Mouse (Mus musculus) CH12.LX (cell line): ENCODE measurements around the gene Helb. TPM values are rescaled to one million over a fixed set of nuclear protein-coding genes. Genes with fewer than 3 reads are reported as not detected.

Source experiments
- DNase-seq: peaks from one replicate; pipeline ENCODE4 v3.0.0-alpha.2; 2013; ENCODE audit errors: extremely low read depth
- H3K27ac ChIP-seq: 2 replicates; pipeline ENCODE4 v1.5.1; 2012; ENCODE audit warnings: low read depth, mild to moderate bottlenecking, control low read depth, moderate library complexity; ENCODE audit not compliant: insufficient read depth
- H3K27me3 ChIP-seq: replicated peaks from 2 replicates; pipeline ENCODE3; 2012; ENCODE audit warnings: inconsistent platforms
- H3K36me3 ChIP-seq, 2 experiments: replicated peaks in 1 of 2; 2 replicates each; pipeline versions ENCODE3 to v1.6.1; 2012; ENCODE audit warnings: inconsistent platforms in 1 of 2, low read length in 1 of 2, mild to moderate bottlenecking in 1 of 2, mixed read lengths in 1 of 2, moderate library complexity in 1 of 2; ENCODE audit not compliant: control insufficient read depth in 1 of 2, insufficient read depth in 1 of 2
- H3K4me1 ChIP-seq, 2 experiments: 2 replicates each; pipeline ENCODE4 v1.6.1; 2012; ENCODE audit warnings: inconsistent platforms in 1 of 2, moderate library complexity in 1 of 2; ENCODE audit not compliant: insufficient read depth in 2 of 2, control insufficient read depth in 1 of 2
- H3K4me2 ChIP-seq: 2 replicates; pipeline ENCODE4 v1.6.1; 2012; ENCODE audit warnings: low read depth, mild to moderate bottlenecking, control low read depth; ENCODE audit not compliant: poor library complexity, insufficient read depth, severe bottlenecking
- H3K4me3 ChIP-seq, 3 experiments: fragments of 150-350 bp in 1 of 3; sonication (generic) in 1 of 3; replicated peaks in 1 of 3; 2 replicates each; pipeline versions ENCODE3 to v1.5.1; 2011 to 2012; ENCODE audit warnings: low read depth in 2 of 3, low read length in 2 of 3, mild to moderate bottlenecking in 2 of 3, moderate library complexity in 2 of 3, control low read depth in 1 of 3, improper control_type of control experiment in 1 of 3, inconsistent platforms in 1 of 3, mixed read lengths in 1 of 3; ENCODE audit not compliant: poor library complexity in 1 of 3
- H3K79me2 ChIP-seq: replicated peaks from 2 replicates; pipeline ENCODE4 v1.6.1; 2012; ENCODE audit warnings: mild to moderate bottlenecking, moderate library complexity; ENCODE audit not compliant: control insufficient read depth, poor library complexity, insufficient read depth, severe bottlenecking; ENCODE audit errors: extremely low read depth
- H3K9ac ChIP-seq: 2 replicates; pipeline ENCODE4 v1.6.1; 2012; ENCODE audit warnings: low read depth, mild to moderate bottlenecking, control low read depth, moderate library complexity; ENCODE audit not compliant: insufficient read depth
- H3K9me3 ChIP-seq: replicated peaks from 2 replicates; pipeline ENCODE3; 2012; ENCODE audit warnings: low read length, inconsistent platforms, mixed read lengths
- BHLHE40 ChIP-seq: IDR thresholded peaks from 2 replicates; pipeline ENCODE4 v1.6.1; 2011; ENCODE audit warnings: mild to moderate bottlenecking, low read depth, low read length, improper control_type of control experiment
- CHD1 ChIP-seq: IDR thresholded peaks from 2 replicates; pipeline ENCODE4 v1.6.1; 2012; ENCODE audit warnings: low read depth, low read length, improper control_type of control experiment, inconsistent platforms
- CHD2 ChIP-seq: IDR thresholded peaks from 2 replicates; pipeline ENCODE4 v1.6.1; 2011; ENCODE audit warnings: low read length, improper control_type of control experiment
- CTCF ChIP-seq, 2 experiments: IDR thresholded peaks in 1 of 2; conservative IDR thresholded peaks in 1 of 2; 2 replicates each; pipeline ENCODE4 v1.5.1; 2011 to 2012; ENCODE audit warnings: low read depth in 2 of 2, low read length in 2 of 2, improper control_type of control experiment in 1 of 2, inconsistent platforms in 1 of 2, mild to moderate bottlenecking in 1 of 2, moderate library complexity in 1 of 2
- E2F4 ChIP-seq: IDR thresholded peaks from 2 replicates; pipeline ENCODE4 v1.6.1; 2011; ENCODE audit warnings: low read depth, low read length, improper control_type of control experiment; ENCODE audit not compliant: insufficient replicate concordance
- ELF1 ChIP-seq: IDR thresholded peaks from 2 replicates; pipeline ENCODE4 v1.6.1; 2014; ENCODE audit warnings: low read depth, mild to moderate bottlenecking, inconsistent platforms, low read length, improper control_type of control experiment
- EP300 ChIP-seq: IDR thresholded peaks from 2 replicates; pipeline ENCODE4 v1.6.1; 2011; ENCODE audit warnings: low read length, improper control_type of control experiment
- ETS1 ChIP-seq: conservative IDR thresholded peaks from 2 replicates; pipeline ENCODE4 v1.6.1; 2012; ENCODE audit warnings: low read depth, mild to moderate bottlenecking, inconsistent platforms, low read length, improper control_type of control experiment, moderate library complexity
- GABPA ChIP-seq: IDR thresholded peaks from 2 replicates; pipeline ENCODE4 v1.6.1; 2012; ENCODE audit warnings: low read depth, low read length, improper control_type of control experiment, inconsistent platforms; ENCODE audit not compliant: insufficient replicate concordance
- IRF4 ChIP-seq: IDR thresholded peaks from 2 replicates; pipeline ENCODE4 v1.6.1; 2014; ENCODE audit warnings: low read depth, mild to moderate bottlenecking, inconsistent platforms, low read length, improper control_type of control experiment
- JUN ChIP-seq: IDR thresholded peaks from 2 replicates; pipeline ENCODE4 v1.6.1; 2011; ENCODE audit warnings: low read depth, mild to moderate bottlenecking, low read length, improper control_type of control experiment, moderate library complexity; ENCODE audit not compliant: insufficient read depth
- JUND ChIP-seq: conservative IDR thresholded peaks from 2 replicates; pipeline ENCODE4 v1.6.1; 2011; ENCODE audit warnings: low read depth, low read length, improper control_type of control experiment
- KAT2A ChIP-seq: IDR thresholded peaks from 2 replicates; pipeline ENCODE4 v1.6.1; 2012; ENCODE audit warnings: low read length, improper control_type of control experiment, inconsistent platforms; ENCODE audit not compliant: insufficient replicate concordance
- MAZ ChIP-seq: IDR thresholded peaks from 2 replicates; pipeline ENCODE4 v1.6.1; 2012; ENCODE audit warnings: low read depth, mild to moderate bottlenecking, inconsistent platforms, low read length, improper control_type of control experiment, moderate library complexity
- MYC ChIP-seq: IDR thresholded peaks from 2 replicates; pipeline ENCODE4 v1.6.1; 2011; ENCODE audit warnings: low read depth, mild to moderate bottlenecking, improper control_type of control experiment, low read length
- NELFE ChIP-seq: IDR thresholded peaks from 2 replicates; pipeline ENCODE4 v1.6.1; 2011; ENCODE audit warnings: low read depth, low read length, improper control_type of control experiment
- NRF1 ChIP-seq: IDR thresholded peaks from 2 replicates; pipeline ENCODE4 v1.6.1; 2014; ENCODE audit warnings: low read depth, mild to moderate bottlenecking, inconsistent platforms, low read length, improper control_type of control experiment, moderate library complexity
- PAX5 ChIP-seq: IDR thresholded peaks from 2 replicates; pipeline ENCODE4 v1.6.1; 2012; ENCODE audit warnings: low read length, inconsistent platforms, mixed read lengths
- POLR2A ChIP-seq: IDR thresholded peaks from 2 replicates; pipeline ENCODE4 v1.6.1; 2011; ENCODE audit warnings: low read depth, mild to moderate bottlenecking, improper control_type of control experiment, low read length
- POLR2AphosphoS2 ChIP-seq: IDR thresholded peaks from 2 replicates; pipeline ENCODE4 v1.6.1; 2011; ENCODE audit warnings: low read depth, low read length, improper control_type of control experiment
- RAD21 ChIP-seq: IDR thresholded peaks from 2 replicates; pipeline ENCODE4 v1.6.1; 2011; ENCODE audit warnings: low read depth, mild to moderate bottlenecking, low read length, improper control_type of control experiment, moderate library complexity
- RCOR1 ChIP-seq: conservative IDR thresholded peaks from 2 replicates; pipeline ENCODE4 v1.6.1; 2012; ENCODE audit warnings: low read depth, mild to moderate bottlenecking, inconsistent platforms, low read length, improper control_type of control experiment
- TBP ChIP-seq: conservative IDR thresholded peaks from 2 replicates; pipeline ENCODE4 v1.6.1; 2011; ENCODE audit warnings: low read depth, low read length, improper control_type of control experiment
- TCF12 ChIP-seq: IDR thresholded peaks from 2 replicates; pipeline ENCODE4 v1.6.1; 2014; ENCODE audit warnings: low read depth, mild to moderate bottlenecking, inconsistent platforms, low read length, improper control_type of control experiment
- UBTF ChIP-seq: IDR thresholded peaks from 2 replicates; pipeline ENCODE4 v1.6.1; 2012; ENCODE audit warnings: low read depth, mild to moderate bottlenecking, inconsistent platforms, low read length, improper control_type of control experiment, moderate library complexity
- USF1 ChIP-seq: IDR thresholded peaks from 2 replicates; pipeline ENCODE4 v1.6.1; 2014; ENCODE audit warnings: low read depth, mild to moderate bottlenecking, inconsistent platforms, low read length, improper control_type of control experiment
- ZC3H11A ChIP-seq: IDR thresholded peaks from 2 replicates; pipeline ENCODE4 v1.6.1; 2012; ENCODE audit warnings: low read depth, mild to moderate bottlenecking, inconsistent platforms, low read length, improper control_type of control experiment
- ZNF384 ChIP-seq: IDR thresholded peaks from 2 replicates; pipeline ENCODE4 v1.6.1; 2012; ENCODE audit warnings: low read depth, low read length, improper control_type of control experiment, inconsistent platforms
- dilution Hi-C: fragments of 300-500 bp; cut with MboI; formaldehyde crosslinking; loops from 2 replicates; pipeline ENCODE4 v1.14.3; 2020; ENCODE audit warnings: low sequenced_read_pairs; ENCODE audit not compliant: extremely low pct_unique_long_range_greater_than_20kb, extremely low pct_ligation_motif_present
- in situ Hi-C: fragments of 300-500 bp; cut with MboI; formaldehyde crosslinking; loops from 3 replicates; pipeline ENCODE4 v1.14.3; 2019; ENCODE audit warnings: low sequenced_read_pairs, low pct_ligation_motif_present, low pct_unique_long_range_greater_than_20kb, mixed read lengths
- polyA plus RNA-seq: library from polyadenylated mRNA; unstranded; fragments of >175 nt; gene quantifications from 2 replicates; pipeline ENCODE4 v1.2.1, GENCODE M21; 2012; ENCODE audit warnings: low read depth; ENCODE audit not compliant: insufficient read length
- total RNA-seq, 2 experiments: library from RNA; depleted of rRNA; stranded (reverse); fragments of 300-350 nt in 1 of 2; fragments of >200 nt in 1 of 2; gene quantifications; 2 replicates each; pipeline ENCODE4 v1.2.3; 2012 to 2014

Helb gene
- total and polyA plus RNA-seq, 3 experiments, result 15.6 to 22.0 (median 16.4) TPM

- Histone ChIP-seq H3K4me2 (no peak overlapping the region), H3K4me3 (no peak overlapping the region), H3K27me3 (no peaks in the 10 kb centered on the region), H3K9me3 (no peaks in the 10 kb centered on the region), H3K27ac (no peak overlapping the region), H3K36me3 (no peaks in the 10 kb centered on the region), H3K4me1 (0 out of 4 replicates have a peak, but pooled peaks cover 0 to 3% of the 10 kb centered on the region in 2 experiments), H3K79me2 (no peaks in the 10 kb centered on the region), H3K9ac (no peak overlapping the region)
- dilution Hi-C loops, result no loop called here
- DNase-seq, result no peak
- TF ChIP-seq RAD21, result no peak
- no peak for TF ChIP-seq KAT2A
- no peak for TF ChIP-seq IRF4
- TF ChIP-seq ETS1, result no peak
- TF ChIP-seq TBP, result no peak
- no peak for TF ChIP-seq NRF1
- TF ChIP-seq RCOR1, result no peak
- no peak for TF ChIP-seq JUND
- no peak for TF ChIP-seq USF1
- no peak for TF ChIP-seq E2F4
- TF ChIP-seq TCF12, result no peak
- TF ChIP-seq CHD2, result no peak
- no peak for TF ChIP-seq POLR2A
- TF ChIP-seq UBTF, result no peak
- no peak for TF ChIP-seq ELF1
- TF ChIP-seq BHLHE40, result no peak
- no peak for TF ChIP-seq PAX5
- no peak for TF ChIP-seq MYC
- TF ChIP-seq GABPA, result no peak
- in situ Hi-C loops, result no loop called here
These were observed 77.0 kb downstream of the Helb start for GRCm38 (mm10) chr10:120035824-120036223.

GRCm38 (mm10) chr10:120035211-120035733, 77.5 kb downstream of the Helb start:
- no peak overlapping the region for H3K4me2 ChIP-seq
- no peak overlapping the region for H3K4me3 ChIP-seq
- H3K4me1 ChIP-seq, result 0 out of 4 replicates have a peak, but pooled peaks cover 0 to 3% of the 10 kb centered on the region in 2 experiments
- DNase-seq, result no peak
- H3K9ac ChIP-seq, result no peak overlapping the region
- no peak overlapping the region for H3K27ac ChIP-seq
- in situ Hi-C loops (no loop called here), dilution Hi-C loops (no loop called here)
- no peaks in the 10 kb centered on the region for H3K27me3 ChIP-seq
- TF ChIP-seq EP300, result no peak
- TF ChIP-seq JUN, result no peak
- TF ChIP-seq CHD1, result no peak
- no peak for TF ChIP-seq RCOR1
- no peak for TF ChIP-seq BHLHE40
- TF ChIP-seq TBP, result no peak
- TF ChIP-seq CTCF (conservative IDR thresholded peaks at IDR 0.05 in 1 of 2, IDR thresholded peaks at IDR 0.05 in 1 of 2; ENCODE audit: low read depth in 2 of 2, low read length in 2 of 2), result no peak
- TF ChIP-seq TCF12, result no peak
- no peak for TF ChIP-seq IRF4
- no peak for TF ChIP-seq POLR2AphosphoS2
- no peak for TF ChIP-seq NELFE
- TF ChIP-seq MAZ, result no peak
- no peak for TF ChIP-seq CHD2
- TF ChIP-seq ZC3H11A, result no peak
- TF ChIP-seq RAD21, result no peak
- no peak for TF ChIP-seq ZNF384
- H3K36me3 ChIP-seq, result no peaks in the 10 kb centered on the region
- H3K79me2 ChIP-seq, result no peaks in the 10 kb centered on the region
- no peaks in the 10 kb centered on the region for H3K9me3 ChIP-seq
